Mouse (Mus musculus) liver, embryonic 14.5 days (tissue): ENCODE results near the gene Nmral1. TPM values are rescaled to one million over a fixed set of nuclear protein-coding genes. Genes with fewer than 3 reads are reported as not detected.
"Not testable (repeated sequence)": the region's sequence is repeated elsewhere in the genome, so short reads cannot be mapped to it uniquely, and the experiment has no call there.

Experiments used
- ATAC-seq: fragments of 200-750 bp; cut with Nextera tagmentation; 2 replicates; pipeline ENCODE4 v1.8.0; 2017; ENCODE audit warnings: moderate number of reproducible peaks, mild to moderate bottlenecking, moderate library complexity; ENCODE audit not compliant: insufficient read depth
- DNase-seq, 3 experiments: peaks; one replicate each; pipeline ENCODE4 v3.0.0-alpha.2; 2012 to 2013; ENCODE audit warnings: low read depth in 3 of 3, low spot score in 3 of 3
- H3K27ac ChIP-seq: fragments of 300-500 bp; sonication (generic); 2 replicates; pipeline ENCODE4 v1.5.1; 2014; ENCODE audit warnings: moderate library complexity, mild to moderate bottlenecking, control low read depth, inconsistent platforms
- H3K27me3 ChIP-seq: fragments of 300-500 bp; sonication (generic); 2 replicates; pipeline ENCODE4 v1.6.1; 2014; ENCODE audit warnings: mild to moderate bottlenecking, low read length, moderate library complexity; ENCODE audit not compliant: control insufficient read depth, insufficient read depth
- H3K36me3 ChIP-seq: fragments of 300-500 bp; sonication (generic); replicated peaks from 2 replicates; pipeline ENCODE4 v1.6.1; 2014; ENCODE audit warnings: low read depth; ENCODE audit not compliant: control insufficient read depth, insufficient read depth
- H3K4me1 ChIP-seq, 2 experiments: fragments of 200-500 bp in 1 of 2; fragments of 300-500 bp in 1 of 2; sonication (generic) in 1 of 2; replicated peaks; 2 replicates each; pipeline ENCODE4 v1.6.1; 2012 to 2014; ENCODE audit warnings: antibody characterized with exemption in 1 of 2, inconsistent platforms in 1 of 2, low read length in 1 of 2; ENCODE audit not compliant: control insufficient read depth in 2 of 2, insufficient read depth in 2 of 2
- H3K4me2 ChIP-seq: fragments of 300-500 bp; sonication (generic); 2 replicates; pipeline ENCODE4 v1.6.1; 2014; ENCODE audit warnings: low read depth, mild to moderate bottlenecking, control low read depth, moderate library complexity
- H3K4me3 ChIP-seq, 2 experiments: fragments of 200-500 bp in 1 of 2; fragments of 300-500 bp in 1 of 2; sonication (generic) in 1 of 2; 2 replicates each; pipeline ENCODE4 v1.5.1; 2012 to 2014; ENCODE audit warnings: low read depth in 2 of 2, low read length in 2 of 2, mild to moderate bottlenecking in 2 of 2, control low read depth in 1 of 2, inconsistent platforms in 1 of 2, moderate library complexity in 1 of 2; ENCODE audit not compliant: insufficient read depth in 1 of 2
- H3K9ac ChIP-seq: fragments of 300-500 bp; sonication (generic); replicated peaks from 2 replicates; pipeline ENCODE4 v1.6.1; 2014; ENCODE audit warnings: mild to moderate bottlenecking, control low read depth, moderate library complexity
- H3K9me3 ChIP-seq: fragments of 300-500 bp; sonication (generic); 2 replicates; pipeline ENCODE4 v1.6.1; 2016; ENCODE audit warnings: low read length, mixed read lengths; ENCODE audit not compliant: control insufficient read depth
- CTCF ChIP-seq: IDR thresholded peaks from 2 replicates; pipeline ENCODE4 v1.5.1; 2016; ENCODE audit warnings: antibody characterized with exemption, low read depth, control low read depth
- EP300 ChIP-seq: IDR thresholded peaks from 2 replicates; pipeline ENCODE4 v1.6.1; 2016; ENCODE audit warnings: antibody characterized with exemption, low read depth
- WGBS: fragments of 180-500 bp; shearing (Covaris S2); extraction: QIAGEN DNeasy Blood & Tissue Kit; methylation state at CpG from one replicate; pipeline ENCODE4 v1.1.7; 2014; ENCODE audit not compliant: insufficient replicate concordance; 5-methylcytosine and 5-hydroxymethylcytosine counted together
- polyA plus RNA-seq, 2 experiments: library from polyadenylated mRNA; depleted of rRNA in 1 of 2; stranded (reverse) in 1 of 2; unstranded in 1 of 2; fragments of >200 nt; fragmentation: Nextera tagmentation in 1 of 2; extraction: Ambion mirVana in 1 of 2; gene quantifications; 2 replicates each; pipeline versions ENCODE4 v1.2.1 to v1.2.3; 2012 to 2014

Gene Nmral1
- polyA plus RNA-seq, 2 experiments: 36.6 to 45.2 TPM

GRCm38 (mm10) chr16:4762437-4762836 lies 43.3 kb upstream of the Nmral1 start:
- no peak for ATAC-seq
- H3K36me3 ChIP-seq: peaks cover 10% of the 10 kb centered on the region
- H3K4me2 ChIP-seq: no peak overlapping the region
- no peaks in the 10 kb centered on the region for H3K27me3 ChIP-seq
- no peak for TF ChIP-seq CTCF
- TF ChIP-seq EP300: no peak
- 77% methylated on average over 4 of the region's 4 CpGs for WGBS
- no peaks in the 10 kb centered on the region for H3K9me3 ChIP-seq
- H3K9ac ChIP-seq: no peak overlapping the region
- H3K27ac ChIP-seq: no peak overlapping the region
- H3K4me3 ChIP-seq: no peak overlapping the region
- no peaks in the 10 kb centered on the region for H3K4me1 ChIP-seq
- DNase-seq: no peak

GRCm38 (mm10) chr16:4756660-4757335 lies 37.6 kb upstream of the Nmral1 start:
- H3K27ac ChIP-seq, H3K9me3 ChIP-seq, H3K4me1 ChIP-seq, H3K36me3 ChIP-seq, H3K27me3 ChIP-seq: not testable (repeated sequence)
- ATAC-seq (peak; percentile 78), DNase-seq (peak in 1 of 3 experiments; percentile 9)
- Histone ChIP-seq H3K4me3 (peak overlapping the region; percentile 27 to 56; a peak in 3 of 4 replicates), H3K9ac (peak overlapping the region; percentile 51), H3K4me2 (peak overlapping the region; percentile 60)
- WGBS: 4% methylated on average over 24 of the region's 42 CpGs

GRCm38 (mm10) chr16:4754045-4754444 lies 34.9 kb upstream of the Nmral1 start:
- Histone ChIP-seq H3K36me3 (no peaks in the 10 kb centered on the region), H3K9ac (no peak overlapping the region), H3K4me1 (peaks cover 0 to 6% of the 10 kb centered on the region in 2 experiments; a peak in 1 of 4 replicates), H3K4me2 (no peak overlapping the region), H3K27me3 (no peaks in the 10 kb centered on the region), H3K4me3 (no peak overlapping the region), H3K9me3 (no peaks in the 10 kb centered on the region), H3K27ac (no peak overlapping the region)
- DNase-seq: no peak
- 61% methylated on average over 3 of the region's 3 CpGs for WGBS
- no peak for ATAC-seq
- TF ChIP-seq CTCF (no peak), EP300 (no peak)

GRCm38 (mm10) chr16:4752155-4752554 lies 33.0 kb upstream of the Nmral1 start:
- Histone ChIP-seq H3K4me1 (peaks cover 0 to 6% of the 10 kb centered on the region in 2 experiments; a peak in 1 of 4 replicates), H3K9me3 (no peaks in the 10 kb centered on the region), H3K9ac (no peak overlapping the region), H3K4me3 (no peak overlapping the region), H3K4me2 (no peak overlapping the region), H3K36me3 (no peaks in the 10 kb centered on the region), H3K27ac (no peak overlapping the region), H3K27me3 (no peaks in the 10 kb centered on the region)
- DNase-seq (no peak), ATAC-seq (no peak)
- no peak for TF ChIP-seq CTCF
- TF ChIP-seq EP300: no peak
- 71% methylated on average over 3 of the region's 3 CpGs for WGBS

GRCm38 (mm10) chr16:4742186-4742585 lies 23.0 kb upstream of the Nmral1 start:
- Histone ChIP-seq H3K9ac (no peak overlapping the region), H3K4me2 (no peak overlapping the region), H3K27ac (no peak overlapping the region), H3K4me1 (no peaks in the 10 kb centered on the region), H3K9me3 (no peaks in the 10 kb centered on the region), H3K4me3 (no peak overlapping the region), H3K36me3 (no peaks in the 10 kb centered on the region), H3K27me3 (no peaks in the 10 kb centered on the region)
- ATAC-seq: no peak
- 64% methylated on average over 1 of the region's 1 CpGs for WGBS
- no peak for TF ChIP-seq CTCF
- TF ChIP-seq EP300: no peak
- DNase-seq: no peak
